Mouse (Mus musculus): ENCODE data around the gene Itsn1. TPM values are rescaled to one million over a fixed set of nuclear protein-coding genes. Genes with fewer than 3 reads are reported as not detected.

The Itsn1 gene
- polyA plus RNA-seq, 1 experiment from 2014 or later: 55.5 TPM

- Histone ChIP-seq H3K27me3 (ENCODE audit: insufficient read depth, poor library complexity, severe bottlenecking) (no peaks in the 10 kb centered on the region), H3K9me3 (no peaks in the 10 kb centered on the region), H3K4me3 (no peak overlapping the region), H3K4me1 (replicated peaks) (no peaks in the 10 kb centered on the region), H3K36me3 (peaks cover 86% of the 10 kb centered on the region), H3K27ac (no peak overlapping the region)
- WGBS: 81% methylated on average over 14 of the region's 14 CpGs
- peak; percentile 15 for DNase-seq (ENCODE audit: low spot score)
Measured at GRCm38 (mm10) chr16:91704603-91705340, 24.3 kb upstream of the Itsn1 start.

GRCm38 (mm10) chr16:91710241-91710640 is 18.8 kb upstream of the Itsn1 start:
- H3K27me3 ChIP-seq (ENCODE audit: insufficient read depth, poor library complexity, severe bottlenecking): no peaks in the 10 kb centered on the region
- WGBS: 91% methylated on average over 7 of the region's 7 CpGs
- H3K4me3 ChIP-seq: no peak overlapping the region
- H3K9me3 ChIP-seq: no peaks in the 10 kb centered on the region
- H3K36me3 ChIP-seq: peaks cover 82% of the 10 kb centered on the region
- H3K27ac ChIP-seq: no peak overlapping the region
- DNase-seq (ENCODE audit: low spot score): no peak
- no peaks in the 10 kb centered on the region for H3K4me1 ChIP-seq (replicated peaks)

GRCm38 (mm10) chr16:91716927-91717349 is 12.1 kb upstream of the Itsn1 start:
- 85% methylated on average over 11 of the region's 11 CpGs for WGBS
- no peak for DNase-seq (ENCODE audit: low spot score)
- Histone ChIP-seq H3K27me3 (ENCODE audit: insufficient read depth, poor library complexity, severe bottlenecking) (no peaks in the 10 kb centered on the region), H3K4me1 (replicated peaks) (no peaks in the 10 kb centered on the region), H3K9me3 (no peaks in the 10 kb centered on the region), H3K4me3 (no peak overlapping the region), H3K27ac (no peak overlapping the region), H3K36me3 (peaks cover 86% of the 10 kb centered on the region)

- DNase-seq (ENCODE audit: low spot score): no peak
- Histone ChIP-seq H3K27me3 (ENCODE audit: insufficient read depth, poor library complexity, severe bottlenecking) (no peaks in the 10 kb centered on the region), H3K36me3 (peaks cover 84% of the 10 kb centered on the region), H3K4me3 (no peak overlapping the region), H3K9me3 (no peaks in the 10 kb centered on the region), H3K27ac (no peak overlapping the region), H3K4me1 (replicated peaks) (0 out of 2 replicates have a peak, but pooled peaks cover under 1% of the 10 kb centered on the region)
- 86% methylated on average over 4 of the region's 4 CpGs for WGBS
Measured at GRCm38 (mm10) chr16:91717399-91717798, 11.7 kb upstream of the Itsn1 start.

- no peaks in the 10 kb centered on the region for H3K9me3 ChIP-seq
- no peak overlapping the region for H3K27ac ChIP-seq
- peaks cover 40% of the 10 kb centered on the region for H3K36me3 ChIP-seq
- no peak overlapping the region for H3K4me3 ChIP-seq
- H3K27me3 ChIP-seq (ENCODE audit: insufficient read depth, poor library complexity, severe bottlenecking): no peaks in the 10 kb centered on the region
- WGBS: 34% methylated on average over 3 of the region's 3 CpGs
- peaks cover 15% of the 10 kb centered on the region for H3K4me1 ChIP-seq (replicated peaks)
- peak; percentile 55 for DNase-seq (ENCODE audit: low spot score)
Measured at GRCm38 (mm10) chr16:91724247-91724646, 4.8 kb upstream of the Itsn1 start.

GRCm38 (mm10) chr16:91727433-91727832 is 1.6 kb upstream of the Itsn1 start:
- WGBS: 91% methylated on average over 15 of the region's 15 CpGs
- Histone ChIP-seq H3K9me3 (no peaks in the 10 kb centered on the region), H3K4me3 (peak overlapping the region; percentile 95), H3K27ac (peak overlapping the region; percentile 8; the same call in 1 of the 2 replicates), H3K4me1 (replicated peaks) (peaks cover 34% of the 10 kb centered on the region), H3K36me3 (peaks cover 14% of the 10 kb centered on the region), H3K27me3 (ENCODE audit: insufficient read depth, poor library complexity, severe bottlenecking) (no peaks in the 10 kb centered on the region)
- DNase-seq (ENCODE audit: low spot score): no peak

GRCm38 (mm10) chr16:91728123-91729065 is 687 bp upstream of the Itsn1 start, which contains the start of gene Cryzl1:
Gene Cryzl1 (minus strand): TSS chr16:91728975.
- peak; percentile 97 for DNase-seq (ENCODE audit: low spot score)
- Histone ChIP-seq H3K4me3 (peak within 1 kb of the TSS; percentile 95), H3K36me3 (peaks cover 13% of the 10 kb centered on the region), H3K27ac (peak within 1 kb of the TSS; percentile 97), H3K27me3 (ENCODE audit: insufficient read depth, poor library complexity, severe bottlenecking) (no peaks in the 10 kb centered on the region), H3K9me3 (no peaks in the 10 kb centered on the region), H3K4me1 (replicated peaks) (peaks cover 33% of the 10 kb centered on the region)
- 2% methylated on average over 46 of the region's 46 CpGs for WGBS

- Histone ChIP-seq H3K27ac (peak overlapping the region; percentile 97), H3K9me3 (no peaks in the 10 kb centered on the region), H3K27me3 (ENCODE audit: insufficient read depth, poor library complexity, severe bottlenecking) (no peaks in the 10 kb centered on the region), H3K4me3 (peak overlapping the region; percentile 95), H3K36me3 (peaks cover 4% of the 10 kb centered on the region; the same call in 1 of the 2 replicates), H3K4me1 (replicated peaks) (peaks cover 44% of the 10 kb centered on the region)
- peak; percentile 71 for DNase-seq (ENCODE audit: low spot score)
- under 1% methylated on average over 44 of the region's 44 CpGs for WGBS
Measured at GRCm38 (mm10) chr16:91729821-91730441, 850 bp downstream of the Itsn1 start.

GRCm38 (mm10) chr16:91730446-91730845 is 1.4 kb downstream of the Itsn1 start:
- DNase-seq (ENCODE audit: low spot score): peak; percentile 21
- Histone ChIP-seq H3K36me3 (0 out of 2 replicates have a peak, but pooled peaks cover 3% of the 10 kb centered on the region), H3K4me1 (replicated peaks) (peaks cover 49% of the 10 kb centered on the region), H3K27ac (peak overlapping the region; percentile 97), H3K9me3 (no peaks in the 10 kb centered on the region), H3K4me3 (peak overlapping the region; percentile 95), H3K27me3 (ENCODE audit: insufficient read depth, poor library complexity, severe bottlenecking) (no peaks in the 10 kb centered on the region)
- WGBS: under 1% methylated on average over 11 of the region's 11 CpGs

GRCm38 (mm10) chr16:91732816-91733215 is 3.7 kb downstream of the Itsn1 start:
- Histone ChIP-seq H3K27ac (no peak overlapping the region), H3K9me3 (no peaks in the 10 kb centered on the region), H3K27me3 (ENCODE audit: insufficient read depth, poor library complexity, severe bottlenecking) (no peaks in the 10 kb centered on the region), H3K4me3 (no peak overlapping the region), H3K36me3 (no peaks in the 10 kb centered on the region), H3K4me1 (replicated peaks) (peaks cover 62% of the 10 kb centered on the region)
- no peak for DNase-seq (ENCODE audit: low spot score)
- 80% methylated on average over 2 of the region's 2 CpGs for WGBS

- Histone ChIP-seq H3K4me3 (no peak overlapping the region), H3K9me3 (no peaks in the 10 kb centered on the region), H3K36me3 (no peaks in the 10 kb centered on the region), H3K27me3 (ENCODE audit: insufficient read depth, poor library complexity, severe bottlenecking) (no peaks in the 10 kb centered on the region), H3K27ac (peak overlapping the region; percentile 19; the same call in 1 of the 2 replicates), H3K4me1 (replicated peaks) (peaks cover 67% of the 10 kb centered on the region)
- no peak for DNase-seq (ENCODE audit: low spot score)
- 69% methylated on average over 5 of the region's 5 CpGs for WGBS
Measured at GRCm38 (mm10) chr16:91734771-91735170, 5.7 kb downstream of the Itsn1 start.

GRCm38 (mm10) chr16:91736046-91736816 is 7.2 kb downstream of the Itsn1 start:
- WGBS: 82% methylated on average over 7 of the region's 7 CpGs
- H3K27ac ChIP-seq: no peak overlapping the region
- no peaks in the 10 kb centered on the region for H3K27me3 ChIP-seq (ENCODE audit: insufficient read depth, poor library complexity, severe bottlenecking)
- no peak for DNase-seq (ENCODE audit: low spot score)
- H3K4me3 ChIP-seq: no peak overlapping the region
- peaks cover 74% of the 10 kb centered on the region for H3K4me1 ChIP-seq (replicated peaks)
- H3K9me3 ChIP-seq: no peaks in the 10 kb centered on the region
- peaks cover 10% of the 10 kb centered on the region for H3K36me3 ChIP-seq
